Mouse (Mus musculus): ENCODE measurements around the gene Ccdc40. TPM values are rescaled to one million over a fixed set of nuclear protein-coding genes. Genes with fewer than 3 reads are reported as not detected.
"Not testable (repeated sequence)": the region's sequence is repeated elsewhere in the genome, so short reads cannot be mapped to it uniquely, and the experiment has no call there.

The Ccdc40 gene
- polyA plus RNA-seq, 1 experiment from 2014 or later = 16.5 TPM

DNA sequence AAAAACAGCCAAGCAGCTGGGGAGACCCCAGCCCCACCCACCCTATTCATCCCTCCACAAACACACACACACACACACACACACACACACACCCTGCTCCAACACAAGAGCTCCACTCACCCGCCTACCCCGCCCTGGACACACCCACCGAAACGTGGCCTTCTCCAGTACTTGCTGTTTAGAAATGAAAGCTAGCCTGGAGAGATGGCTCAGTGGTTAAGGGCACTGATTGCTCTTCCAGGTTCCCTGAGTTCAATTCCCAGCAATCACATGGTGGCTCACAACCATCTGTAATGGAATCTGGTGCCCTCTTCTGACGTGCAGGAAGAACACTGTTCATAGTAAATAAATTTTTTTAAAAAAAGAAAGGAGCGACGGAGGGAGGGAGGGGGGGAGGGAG lies 37.4 kb downstream of the Ccdc40 start:
- Histone ChIP-seq H3K27ac (ENCODE audit: low read depth, low read length) (no peak overlapping the region), H3K9ac (ENCODE audit: low read depth, low read length) (no peak overlapping the region), H3K4me1 (ENCODE audit: control insufficient read depth, insufficient read depth, low read depth, low read length) (peaks cover 14% of the 10 kb centered on the region), H3K4me3 (ENCODE audit: low read length) (no peak overlapping the region), H3K36me3 (ENCODE audit: control insufficient read depth, insufficient read depth, low read length) (no peaks in the 10 kb centered on the region), H3K27me3 (replicated peaks; ENCODE audit: control insufficient read depth, insufficient read depth, low read length) (no peaks in the 10 kb centered on the region), H3K4me2 (ENCODE audit: low read length) (no peak overlapping the region), H3K9me3 (ENCODE audit: control insufficient read depth, low read length) (no peaks in the 10 kb centered on the region)
- 75% methylated on average over 7 of the region's 7 CpGs for WGBS
- no peak for ATAC-seq

DNA sequence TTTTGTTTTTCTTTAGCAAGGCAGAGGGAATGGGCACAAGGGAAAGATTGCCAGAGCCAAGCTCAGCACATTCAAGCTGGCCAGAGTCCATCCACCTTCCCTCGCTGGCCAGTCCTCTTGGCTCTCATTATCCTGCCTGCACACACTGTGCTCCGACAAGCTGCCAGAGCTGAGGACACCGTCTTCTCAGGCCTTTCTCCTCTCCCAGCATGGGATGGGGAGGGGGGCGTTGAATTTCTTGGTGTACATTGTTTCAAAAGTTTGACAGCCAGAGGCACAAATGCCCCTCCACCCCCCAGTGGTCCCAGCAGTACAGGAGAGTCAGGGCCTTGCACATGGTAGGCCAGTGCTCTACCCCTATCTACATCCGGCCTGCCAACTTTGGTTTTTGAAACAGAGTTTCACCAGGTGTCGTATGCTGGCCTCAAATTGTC lies 38.9 kb downstream of the Ccdc40 start:
- peaks cover 14% of the 10 kb centered on the region for H3K4me1 ChIP-seq (ENCODE audit: control insufficient read depth, insufficient read depth, low read depth, low read length)
- H3K36me3 ChIP-seq (ENCODE audit: control insufficient read depth, insufficient read depth, low read length) = peaks cover 4% of the 10 kb centered on the region
- peak overlapping the region; percentile 89; the same call in 1 of the 2 replicates for H3K9ac ChIP-seq (ENCODE audit: low read depth, low read length)
- peak; percentile 51 for ATAC-seq
- H3K27ac ChIP-seq (ENCODE audit: low read depth, low read length) = peak overlapping the region; percentile 42; the same call in 1 of the 2 replicates
- peak overlapping the region; percentile 80; the same call in 1 of the 2 replicates for H3K4me3 ChIP-seq (ENCODE audit: low read length)
- no peaks in the 10 kb centered on the region for H3K9me3 ChIP-seq (ENCODE audit: control insufficient read depth, low read length)
- WGBS = 35% methylated on average over 6 of the region's 6 CpGs
- H3K27me3 ChIP-seq (replicated peaks; ENCODE audit: control insufficient read depth, insufficient read depth, low read length) = no peaks in the 10 kb centered on the region
- H3K4me2 ChIP-seq (ENCODE audit: low read length) = peak overlapping the region; percentile 87

DNA sequence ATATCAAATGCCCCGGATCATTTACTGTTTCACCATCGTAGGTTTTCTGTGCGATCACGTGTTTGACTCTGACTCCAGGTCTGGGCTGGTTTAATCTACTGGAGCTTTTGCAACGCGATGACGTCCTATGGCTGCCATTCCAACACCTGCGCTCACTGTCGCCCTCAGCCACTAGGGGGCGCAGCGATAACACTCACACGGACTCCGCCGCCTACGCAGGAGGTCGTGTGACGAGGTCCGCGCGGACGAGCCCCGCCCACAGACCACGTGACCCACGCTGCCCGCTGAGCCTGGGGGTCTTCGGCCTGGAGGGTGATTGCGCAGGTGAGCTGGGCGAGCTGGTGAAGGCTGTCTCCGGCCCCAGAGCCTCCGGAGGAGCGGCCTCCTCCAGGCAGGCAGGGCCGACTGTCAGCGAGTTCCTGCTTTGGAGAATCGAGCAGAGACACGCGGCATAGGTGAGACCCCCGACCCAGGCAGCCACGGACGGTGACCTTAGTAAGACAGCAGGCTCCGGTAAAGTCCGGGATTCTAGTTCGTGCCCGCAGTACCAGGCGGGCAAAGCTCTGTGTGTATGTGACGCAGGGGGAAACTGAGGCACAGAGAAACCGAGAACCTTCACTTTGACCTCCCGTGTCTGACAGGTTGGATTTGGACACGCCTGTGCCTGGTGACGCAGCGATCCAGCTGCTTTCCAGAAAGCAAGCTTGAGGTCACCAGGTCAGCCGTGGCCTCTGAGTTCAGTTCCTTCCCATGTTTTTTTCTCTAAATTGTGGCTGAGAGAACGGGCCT lies 39.6 kb downstream of the Ccdc40 start, which contains the start of gene Gaa:
TSS of gene Gaa (plus strand) at position 120 of the 789 bp plus-strand sequence.
- WGBS = 4% methylated on average over 52 of the region's 52 CpGs
- Histone ChIP-seq H3K4me3 (ENCODE audit: low read length) (peak within 1 kb of the TSS; percentile 80), H3K4me2 (ENCODE audit: low read length) (peak within 1 kb of the TSS; percentile 87), H3K4me1 (ENCODE audit: control insufficient read depth, insufficient read depth, low read depth, low read length) (peaks cover 14% of the 10 kb centered on the region), H3K27me3 (replicated peaks; ENCODE audit: control insufficient read depth, insufficient read depth, low read length) (no peaks in the 10 kb centered on the region), H3K27ac (ENCODE audit: low read depth, low read length) (peak within 1 kb of the TSS; percentile 72; the same call in 1 of the 2 replicates), H3K9me3 (ENCODE audit: control insufficient read depth, low read length) (no peaks in the 10 kb centered on the region), H3K9ac (ENCODE audit: low read depth, low read length) (peak within 1 kb of the TSS; percentile 89), H3K36me3 (ENCODE audit: control insufficient read depth, insufficient read depth, low read length) (peaks cover 4% of the 10 kb centered on the region)
- ATAC-seq = peak; percentile 84

- ATAC-seq = no peak
- peak overlapping the region; percentile 80 for H3K4me3 ChIP-seq (ENCODE audit: low read length)
- WGBS = 72% methylated on average over 16 of the region's 16 CpGs
- H3K9ac ChIP-seq (ENCODE audit: low read depth, low read length) = peak overlapping the region; percentile 89
- H3K9me3 ChIP-seq (ENCODE audit: control insufficient read depth, low read length) = no peaks in the 10 kb centered on the region
- H3K4me2 ChIP-seq (ENCODE audit: low read length) = peak overlapping the region; percentile 87
- no peaks in the 10 kb centered on the region for H3K27me3 ChIP-seq (replicated peaks; ENCODE audit: control insufficient read depth, insufficient read depth, low read length)
- peaks cover 14% of the 10 kb centered on the region for H3K4me1 ChIP-seq (ENCODE audit: control insufficient read depth, insufficient read depth, low read depth, low read length)
- H3K27ac ChIP-seq (ENCODE audit: low read depth, low read length) = peak overlapping the region; percentile 52; the same call in 1 of the 2 replicates
- peaks cover 7% of the 10 kb centered on the region for H3K36me3 ChIP-seq (ENCODE audit: control insufficient read depth, insufficient read depth, low read length)
Measured at GRCm38 (mm10) chr11:119268557-119269195, 40.3 kb downstream of the Ccdc40 start.

DNA sequence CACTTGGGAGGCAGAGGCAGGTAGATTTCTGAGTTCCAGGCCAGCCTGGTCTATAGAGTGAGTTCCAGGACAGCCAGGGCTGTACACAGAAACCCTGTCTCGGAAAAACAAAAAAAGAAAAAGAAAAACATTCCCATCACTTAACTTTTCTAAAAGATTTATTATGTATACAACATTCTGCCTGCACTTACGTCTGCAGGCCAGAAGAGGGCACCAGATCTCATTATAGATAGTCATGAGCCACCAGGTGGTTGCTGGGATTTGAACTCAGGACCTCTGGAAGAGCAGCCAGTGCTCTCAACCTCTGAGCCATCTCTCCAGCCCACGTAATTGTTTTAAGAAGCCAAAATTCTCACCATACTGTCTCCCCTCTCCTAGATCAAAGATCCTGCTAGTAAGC lies 44.1 kb downstream of the Ccdc40 start:
- H3K27me3 ChIP-seq (replicated peaks; ENCODE audit: control insufficient read depth, insufficient read depth, low read length); H3K9ac ChIP-seq (ENCODE audit: low read depth, low read length); H3K27ac ChIP-seq (ENCODE audit: low read depth, low read length); ATAC-seq; H3K9me3 ChIP-seq (ENCODE audit: control insufficient read depth, low read length); H3K4me3 ChIP-seq (ENCODE audit: low read length); H3K4me2 ChIP-seq (ENCODE audit: low read length): not testable (repeated sequence)
- WGBS = 68% methylated on average over 3 of the region's 3 CpGs
- peaks cover 11% of the 10 kb centered on the region for H3K4me1 ChIP-seq (ENCODE audit: control insufficient read depth, insufficient read depth, low read depth, low read length)
- H3K36me3 ChIP-seq (ENCODE audit: control insufficient read depth, insufficient read depth, low read length) = peaks cover 22% of the 10 kb centered on the region

GRCm38 (mm10) chr11:119273186-119273930 lies 45.0 kb downstream of the Ccdc40 start:
- Histone ChIP-seq H3K36me3 (ENCODE audit: control insufficient read depth, insufficient read depth, low read length) (peaks cover 26% of the 10 kb centered on the region), H3K4me2 (ENCODE audit: low read length) (no peak overlapping the region), H3K27me3 (replicated peaks; ENCODE audit: control insufficient read depth, insufficient read depth, low read length) (no peaks in the 10 kb centered on the region), H3K4me3 (ENCODE audit: low read length) (no peak overlapping the region), H3K9ac (ENCODE audit: low read depth, low read length) (no peak overlapping the region), H3K9me3 (ENCODE audit: control insufficient read depth, low read length) (no peaks in the 10 kb centered on the region), H3K27ac (ENCODE audit: low read depth, low read length) (no peak overlapping the region), H3K4me1 (ENCODE audit: control insufficient read depth, insufficient read depth, low read depth, low read length) (peaks cover 7% of the 10 kb centered on the region)
- no peak for ATAC-seq
- 90% methylated on average over 8 of the region's 8 CpGs for WGBS

GRCm38 (mm10) chr11:119281030-119281429 lies 52.7 kb downstream of the Ccdc40 start:
- no peak for ATAC-seq
- peaks cover 37% of the 10 kb centered on the region for H3K36me3 ChIP-seq (ENCODE audit: control insufficient read depth, insufficient read depth, low read length)
- H3K9me3 ChIP-seq (ENCODE audit: control insufficient read depth, low read length) = no peaks in the 10 kb centered on the region
- H3K4me3 ChIP-seq (ENCODE audit: low read length) = no peak overlapping the region
- no peak overlapping the region for H3K4me2 ChIP-seq (ENCODE audit: low read length)
- H3K27ac ChIP-seq (ENCODE audit: low read depth, low read length) = no peak overlapping the region
- no peaks in the 10 kb centered on the region for H3K27me3 ChIP-seq (replicated peaks; ENCODE audit: control insufficient read depth, insufficient read depth, low read length)
- WGBS = 89% methylated on average over 15 of the region's 15 CpGs
- H3K4me1 ChIP-seq (ENCODE audit: control insufficient read depth, insufficient read depth, low read depth, low read length) = no peaks in the 10 kb centered on the region
- no peak overlapping the region for H3K9ac ChIP-seq (ENCODE audit: low read depth, low read length)

- H3K36me3 ChIP-seq (ENCODE audit: control insufficient read depth, insufficient read depth, low read length) = peaks cover 33% of the 10 kb centered on the region
Measured at GRCm38 (mm10) chr11:119285791-119286527, 57.6 kb downstream of the Ccdc40 start.

More at GRCm38 (mm10) chr11:119285791-119286527, 57.6 kb downstream of the Ccdc40 start:
- 63% methylated on average over 9 of the region's 9 CpGs for WGBS
- peak; percentile 56; the same call in 1 of the 2 replicates for ATAC-seq
- H3K4me2 ChIP-seq (ENCODE audit: low read length) = no peak overlapping the region
- no peaks in the 10 kb centered on the region for H3K27me3 ChIP-seq (replicated peaks; ENCODE audit: control insufficient read depth, insufficient read depth, low read length)
- no peaks in the 10 kb centered on the region for H3K4me1 ChIP-seq (ENCODE audit: control insufficient read depth, insufficient read depth, low read depth, low read length)
- no peak overlapping the region for H3K4me3 ChIP-seq (ENCODE audit: low read length)
- H3K9ac ChIP-seq (ENCODE audit: low read depth, low read length) = no peak overlapping the region
- H3K27ac ChIP-seq (ENCODE audit: low read depth, low read length) = no peak overlapping the region
- H3K9me3 ChIP-seq (ENCODE audit: control insufficient read depth, low read length) = no peaks in the 10 kb centered on the region

Data from hindbrain, embryonic 16.5 days (tissue).